Mouse (Mus musculus) lung, postnatal 36 days (tissue): ENCODE data around the gene Gm6904.
"Not testable (repeated sequence)": the region's sequence is repeated elsewhere in the genome, so short reads cannot be mapped to it uniquely, and the experiment has no call there.

Experiments used
- DNase-seq: peaks from one replicate; pipeline ENCODE4 v3.0.0; 2022; ENCODE audit warnings: mixed read lengths

Gene Gm6904

GRCm38 (mm10) chr14:59260056-59260455 lies at the start of gene Gm6904:
Gene Gm6904 (minus strand): TSS chr14:59260216.
- DNase-seq: peak; percentile 61

- DNase-seq: peak; percentile 47
Measured at GRCm38 (mm10) chr14:59297391-59297790, 37.4 kb upstream of the Gm6904 start, which contains the start of gene Phf11a. Gene Phf11a (minus strand): TSS chr14:59297522.

- DNase-seq: not testable (repeated sequence)
Measured at GRCm38 (mm10) chr14:59291769-59292168, 31.8 kb upstream of the Gm6904 start.

- not testable (repeated sequence) for DNase-seq
Measured at GRCm38 (mm10) chr14:59274961-59275360, 14.9 kb upstream of the Gm6904 start.

- DNase-seq: not testable (repeated sequence)
Measured at GRCm38 (mm10) chr14:59255861-59256260, 4.2 kb downstream of the Gm6904 start.

GRCm38 (mm10) chr14:59250350-59250749 lies 9.7 kb downstream of the Gm6904 start:
- DNase-seq: peak; percentile 9

GRCm38 (mm10) chr14:59233635-59234034 lies 26.4 kb downstream of the Gm6904 start:
- peak; percentile 15 for DNase-seq

GRCm38 (mm10) chr14:59232003-59232402 lies 28.0 kb downstream of the Gm6904 start:
- peak; percentile 33 for DNase-seq

- no peak for DNase-seq
Measured at GRCm38 (mm10) chr14:59230331-59230966, 29.6 kb downstream of the Gm6904 start.

- DNase-seq: no peak
Measured at GRCm38 (mm10) chr14:59229822-59230221, 30.2 kb downstream of the Gm6904 start.

GRCm38 (mm10) chr14:59226240-59226639 lies 33.8 kb downstream of the Gm6904 start:
- DNase-seq: no peak

- DNase-seq: peak; percentile 65
Measured at GRCm38 (mm10) chr14:59219241-59219640, 40.8 kb downstream of the Gm6904 start.

- no peak for DNase-seq
Measured at GRCm38 (mm10) chr14:59209816-59210215, 50.2 kb downstream of the Gm6904 start.

- no peak for DNase-seq
Measured at GRCm38 (mm10) chr14:59209003-59209402, 51.0 kb downstream of the Gm6904 start.

- DNase-seq: no peak
Measured at GRCm38 (mm10) chr14:59205976-59206583, 53.9 kb downstream of the Gm6904 start.

- no peak for DNase-seq
Measured at GRCm38 (mm10) chr14:59205461-59205860, 54.6 kb downstream of the Gm6904 start.

GRCm38 (mm10) chr14:59201604-59202215 lies 58.3 kb downstream of the Gm6904 start:
- DNase-seq: no peak

GRCm38 (mm10) chr14:59200711-59201603 lies 59.1 kb downstream of the Gm6904 start, which contains the start of gene Rcbtb1:
Gene Rcbtb1 (plus strand): TSS chr14:59201209.
- peak; percentile 96 for DNase-seq
